Mouse (Mus musculus): ENCODE measurements around the gene Ccser2. TPM values are rescaled to one million over a fixed set of nuclear protein-coding genes. Genes with fewer than 3 reads are reported as not detected.
"Not testable (repeated sequence)": the region's sequence is repeated elsewhere in the genome, so short reads cannot be mapped to it uniquely, and the experiment has no call there.

The Ccser2 gene
- polyA plus RNA-seq (2015; fragmentation: Nextera tagmentation; extraction: Ambion mirVana), result 40.1 and 43.8 TPM in 2 replicates

DNA sequence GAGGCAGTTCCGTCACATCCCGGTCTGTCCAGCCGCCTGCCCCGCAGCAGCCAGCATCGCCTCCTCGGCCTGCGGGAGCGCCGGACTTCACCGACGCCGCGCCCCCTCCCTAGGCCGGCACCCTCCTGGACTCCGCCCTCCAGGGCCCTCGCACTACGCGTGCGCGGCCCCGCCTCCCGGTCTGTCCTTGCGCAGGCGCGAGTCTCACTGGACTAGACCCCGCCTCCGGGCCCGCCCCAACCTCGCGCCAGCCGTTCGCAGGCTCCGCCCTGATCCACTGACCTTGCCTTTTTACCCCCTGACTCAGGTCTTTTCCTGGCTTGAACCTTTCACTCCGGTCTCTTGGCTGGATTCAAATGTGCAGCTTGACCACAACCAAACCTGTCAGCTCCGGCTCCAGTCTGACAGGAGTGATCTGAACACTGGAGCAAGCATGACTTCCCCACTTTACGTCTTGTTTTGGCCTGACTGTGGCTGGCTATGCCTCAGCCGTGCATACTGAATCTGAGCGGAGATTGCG lies at the start of gene Ccser2:
Gene Ccser2, minus strand, starts transcription at position 150 of the 520 bp plus-strand sequence.
- H3K4me3 ChIP-seq, result peak within 1 kb of the TSS; percentile 97
- peak within 1 kb of the TSS; percentile 71 for H3K9ac ChIP-seq
- H3K9me3 ChIP-seq, result no peaks in the 10 kb centered on the region
- H3K4me2 ChIP-seq, result peak within 1 kb of the TSS; percentile 57
- 2% methylated on average over 39 of the region's 39 CpGs for WGBS
- H3K36me3 ChIP-seq, result no peaks in the 10 kb centered on the region
- no peaks in the 10 kb centered on the region for H3K27me3 ChIP-seq
- peak; percentile 100 for ATAC-seq (ENCODE audit: insufficient number of reproducible peaks, low FRiP score, low TSS enrichment, low read depth)
- peak within 1 kb of the TSS; percentile 88 for H3K27ac ChIP-seq
- H3K4me1 ChIP-seq, result peaks cover 9% of the 10 kb centered on the region; the same call in 1 of the 2 replicates

DNA sequence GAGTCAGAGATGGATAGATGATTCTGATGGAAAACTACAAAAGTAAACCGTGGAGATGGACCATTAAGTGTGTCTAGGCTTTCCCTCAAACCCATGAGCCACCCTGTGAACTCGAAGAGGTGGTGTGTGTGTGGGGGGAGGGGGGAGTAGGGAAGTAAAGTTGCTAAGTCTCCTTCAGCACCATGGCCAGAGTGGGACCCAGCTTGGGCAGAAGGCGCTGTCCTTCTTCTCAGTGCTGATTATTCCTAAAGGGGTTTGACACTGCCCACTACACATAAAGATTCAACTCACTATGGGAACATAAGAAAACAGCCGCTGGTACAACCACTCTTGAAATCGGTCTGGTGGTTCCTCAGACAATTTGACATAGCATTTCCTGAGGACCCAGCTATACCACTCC lies 47.3 kb upstream of the Ccser2 start:
- H3K9ac ChIP-seq, result no peak overlapping the region
- no peaks in the 10 kb centered on the region for H3K9me3 ChIP-seq
- H3K27me3 ChIP-seq, result no peaks in the 10 kb centered on the region
- WGBS, result 35% methylated on average over 5 of the region's 5 CpGs
- no peak overlapping the region for H3K27ac ChIP-seq
- H3K4me3 ChIP-seq, result no peak overlapping the region
- no peaks in the 10 kb centered on the region for H3K4me1 ChIP-seq
- H3K36me3 ChIP-seq, result no peaks in the 10 kb centered on the region
- H3K4me2 ChIP-seq, result no peak overlapping the region
- no peak for ATAC-seq (ENCODE audit: insufficient number of reproducible peaks, low FRiP score, low TSS enrichment, low read depth)

GRCm38 (mm10) chr14:37013644-37014043 lies 45.1 kb upstream of the Ccser2 start:
- WGBS, result 60% methylated on average over 3 of the region's 3 CpGs
- no peak for ATAC-seq (ENCODE audit: insufficient number of reproducible peaks, low FRiP score, low TSS enrichment, low read depth)

GRCm38 (mm10) chr14:37009686-37010085 lies 41.1 kb upstream of the Ccser2 start:
- no peaks in the 10 kb centered on the region for H3K4me1 ChIP-seq
- H3K27me3 ChIP-seq, result no peaks in the 10 kb centered on the region
- H3K9me3 ChIP-seq, result no peaks in the 10 kb centered on the region
- 80% methylated on average over 2 of the region's 2 CpGs for WGBS
- no peak overlapping the region for H3K4me3 ChIP-seq
- H3K27ac ChIP-seq, result no peak overlapping the region
- H3K4me2 ChIP-seq, result no peak overlapping the region
- no peak for ATAC-seq (ENCODE audit: insufficient number of reproducible peaks, low FRiP score, low TSS enrichment, low read depth)
- no peak overlapping the region for H3K9ac ChIP-seq
- no peaks in the 10 kb centered on the region for H3K36me3 ChIP-seq

More at GRCm38 (mm10) chr14:37013644-37014043, 45.1 kb upstream of the Ccser2 start:
- Histone ChIP-seq H3K4me2 (no peak overlapping the region), H3K4me1 (no peaks in the 10 kb centered on the region), H3K36me3 (no peaks in the 10 kb centered on the region), H3K27me3 (no peaks in the 10 kb centered on the region), H3K9ac (no peak overlapping the region), H3K4me3 (no peak overlapping the region), H3K9me3 (no peaks in the 10 kb centered on the region), H3K27ac (no peak overlapping the region)

DNA sequence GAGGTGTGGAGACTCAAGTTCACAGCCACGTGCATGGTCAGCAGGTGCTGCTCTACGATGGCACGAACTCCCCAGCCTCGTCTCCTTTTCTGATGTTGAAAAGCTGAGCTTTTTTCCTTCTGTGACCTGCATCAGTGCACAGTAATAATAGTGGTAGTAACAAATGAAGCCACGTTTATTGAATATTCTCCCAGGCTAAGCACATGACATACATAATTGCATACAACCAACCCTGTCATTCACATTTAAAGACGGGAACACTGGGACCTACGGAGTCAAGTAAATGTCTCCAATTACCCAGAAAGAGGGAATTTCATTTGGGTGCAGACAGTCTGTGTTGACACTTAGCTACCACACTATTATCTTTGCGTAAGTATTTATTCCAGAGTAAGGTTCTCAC lies 37.9 kb upstream of the Ccser2 start:
- no peaks in the 10 kb centered on the region for H3K36me3 ChIP-seq
- H3K9me3 ChIP-seq, result no peaks in the 10 kb centered on the region
- no peaks in the 10 kb centered on the region for H3K27me3 ChIP-seq
- no peak overlapping the region for H3K9ac ChIP-seq
- H3K4me3 ChIP-seq, result no peak overlapping the region
- no peak for ATAC-seq (ENCODE audit: insufficient number of reproducible peaks, low FRiP score, low TSS enrichment, low read depth)
- H3K27ac ChIP-seq, result no peak overlapping the region
- H3K4me1 ChIP-seq, result no peaks in the 10 kb centered on the region
- no peak overlapping the region for H3K4me2 ChIP-seq
- WGBS, result 73% methylated on average over 8 of the region's 8 CpGs

GRCm38 (mm10) chr14:37005865-37006264 lies 37.3 kb upstream of the Ccser2 start:
- Histone ChIP-seq H3K27me3 (no peaks in the 10 kb centered on the region), H3K27ac (no peak overlapping the region), H3K9me3 (no peaks in the 10 kb centered on the region), H3K36me3 (no peaks in the 10 kb centered on the region), H3K4me1 (no peaks in the 10 kb centered on the region), H3K4me2 (no peak overlapping the region), H3K9ac (no peak overlapping the region), H3K4me3 (no peak overlapping the region)
- ATAC-seq (ENCODE audit: insufficient number of reproducible peaks, low FRiP score, low TSS enrichment, low read depth), result no peak
- WGBS, result 31% methylated on average over 3 of the region's 3 CpGs

DNA sequence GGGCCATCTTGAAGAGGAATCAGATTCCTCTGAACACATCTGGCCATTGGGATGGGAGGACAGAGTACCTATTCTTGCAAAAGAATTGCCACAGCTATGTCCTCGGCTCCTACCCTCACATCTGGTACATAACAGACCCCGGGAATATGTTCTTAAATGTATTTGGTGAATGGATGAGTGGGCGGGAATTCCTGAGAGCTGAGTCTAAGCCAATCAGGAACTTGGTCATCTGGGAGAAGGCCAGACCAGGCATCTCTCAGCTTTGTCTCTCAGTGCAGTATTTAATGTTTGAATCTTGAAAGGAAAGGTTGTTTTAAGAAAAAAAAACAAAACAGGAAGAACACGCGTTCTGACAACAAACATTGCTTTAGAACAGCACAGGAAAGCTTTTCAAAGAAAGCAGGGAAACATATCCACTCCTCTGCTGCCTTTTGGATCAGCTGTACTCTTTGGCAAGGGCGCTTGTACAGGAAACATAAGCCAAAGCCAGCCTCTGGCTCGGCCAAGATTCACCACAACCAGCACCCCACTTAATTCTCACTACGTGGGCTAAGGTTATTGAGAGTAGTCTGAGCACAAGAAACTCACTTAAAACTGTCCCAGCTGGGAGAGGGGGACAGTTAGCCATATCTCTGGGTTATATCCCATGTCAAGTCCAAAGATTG lies 35.0 kb upstream of the Ccser2 start:
- Histone ChIP-seq H3K36me3 (no peaks in the 10 kb centered on the region), H3K27ac (no peak overlapping the region), H3K9me3 (no peaks in the 10 kb centered on the region), H3K9ac (no peak overlapping the region), H3K27me3 (no peaks in the 10 kb centered on the region), H3K4me1 (no peaks in the 10 kb centered on the region), H3K4me2 (no peak overlapping the region), H3K4me3 (no peak overlapping the region)
- ATAC-seq (ENCODE audit: insufficient number of reproducible peaks, low FRiP score, low TSS enrichment, low read depth), result no peak
- 74% methylated on average over 8 of the region's 8 CpGs for WGBS

DNA sequence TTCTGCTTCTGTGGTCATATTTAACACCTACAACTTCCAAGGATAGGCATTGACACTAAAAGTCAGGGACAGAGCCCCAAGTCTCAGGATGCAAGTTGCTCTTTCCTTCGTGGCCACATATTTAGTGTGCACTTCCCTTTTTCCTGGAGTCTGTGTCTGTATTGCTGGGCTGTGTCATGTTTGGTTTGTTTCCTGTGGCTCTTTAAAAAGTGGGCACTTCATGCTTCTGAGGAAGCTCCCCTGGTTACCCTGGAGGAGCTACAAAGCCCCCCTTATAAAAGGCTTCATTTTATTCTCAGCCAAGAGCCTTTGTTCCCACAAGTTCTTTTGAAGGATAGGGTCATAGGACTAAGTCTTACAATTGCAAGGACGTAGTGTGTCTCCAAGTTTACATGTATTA lies 34.3 kb upstream of the Ccser2 start:
- no peaks in the 10 kb centered on the region for H3K36me3 ChIP-seq
- no peaks in the 10 kb centered on the region for H3K27me3 ChIP-seq
- no peak overlapping the region for H3K27ac ChIP-seq
- WGBS, result 72% methylated on average over 2 of the region's 2 CpGs
- H3K4me1 ChIP-seq, result no peaks in the 10 kb centered on the region
- no peak overlapping the region for H3K4me3 ChIP-seq
- no peak overlapping the region for H3K9ac ChIP-seq
- H3K9me3 ChIP-seq, result no peaks in the 10 kb centered on the region
- H3K4me2 ChIP-seq, result no peak overlapping the region
- no peak for ATAC-seq (ENCODE audit: insufficient number of reproducible peaks, low FRiP score, low TSS enrichment, low read depth)

- H3K4me2 ChIP-seq; H3K36me3 ChIP-seq; H3K27me3 ChIP-seq; H3K9me3 ChIP-seq; ATAC-seq (ENCODE audit: insufficient number of reproducible peaks, low FRiP score, low TSS enrichment, low read depth); H3K4me1 ChIP-seq; H3K27ac ChIP-seq; H3K4me3 ChIP-seq; H3K9ac ChIP-seq: not testable (repeated sequence)
- 70% methylated on average over 6 of the region's 6 CpGs for WGBS
Measured at GRCm38 (mm10) chr14:37000780-37001179, 32.2 kb upstream of the Ccser2 start.

DNA sequence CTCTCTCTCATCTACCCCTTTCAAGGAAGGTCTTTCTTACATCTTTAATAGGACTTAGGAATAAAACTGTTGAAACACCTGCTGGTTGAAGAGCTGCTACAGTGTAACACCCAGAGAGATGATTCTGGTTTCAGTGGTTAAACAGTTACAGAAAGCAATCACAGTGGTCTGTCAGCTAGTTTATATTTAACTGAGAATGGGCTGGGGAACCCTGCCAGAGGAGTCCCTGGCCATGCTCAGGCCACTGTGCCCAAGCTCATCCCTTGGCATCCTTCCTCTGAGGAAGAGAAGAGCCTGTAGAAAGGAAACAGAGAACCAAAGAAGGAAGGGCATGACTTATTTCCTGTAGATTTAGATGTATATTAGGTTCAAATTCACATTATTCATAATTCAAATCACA lies 21.2 kb upstream of the Ccser2 start:
- Histone ChIP-seq H3K4me2 (no peak overlapping the region), H3K4me1 (no peaks in the 10 kb centered on the region), H3K4me3 (no peak overlapping the region), H3K27me3 (no peaks in the 10 kb centered on the region), H3K36me3 (no peaks in the 10 kb centered on the region), H3K9me3 (no peaks in the 10 kb centered on the region), H3K27ac (no peak overlapping the region), H3K9ac (no peak overlapping the region)
- ATAC-seq (ENCODE audit: insufficient number of reproducible peaks, low FRiP score, low TSS enrichment, low read depth), result no peak

GRCm38 (mm10) chr14:36985693-36986092 lies 17.1 kb upstream of the Ccser2 start:
- H3K4me2 ChIP-seq, result no peak overlapping the region
- no peaks in the 10 kb centered on the region for H3K4me1 ChIP-seq
- WGBS, result 79% methylated on average over 3 of the region's 3 CpGs
- H3K27ac ChIP-seq, result no peak overlapping the region
- H3K4me3 ChIP-seq, result no peak overlapping the region
- no peak for ATAC-seq (ENCODE audit: insufficient number of reproducible peaks, low FRiP score, low TSS enrichment, low read depth)
- H3K27me3 ChIP-seq, result no peaks in the 10 kb centered on the region
- no peaks in the 10 kb centered on the region for H3K36me3 ChIP-seq
- H3K9ac ChIP-seq, result no peak overlapping the region
- no peaks in the 10 kb centered on the region for H3K9me3 ChIP-seq

DNA sequence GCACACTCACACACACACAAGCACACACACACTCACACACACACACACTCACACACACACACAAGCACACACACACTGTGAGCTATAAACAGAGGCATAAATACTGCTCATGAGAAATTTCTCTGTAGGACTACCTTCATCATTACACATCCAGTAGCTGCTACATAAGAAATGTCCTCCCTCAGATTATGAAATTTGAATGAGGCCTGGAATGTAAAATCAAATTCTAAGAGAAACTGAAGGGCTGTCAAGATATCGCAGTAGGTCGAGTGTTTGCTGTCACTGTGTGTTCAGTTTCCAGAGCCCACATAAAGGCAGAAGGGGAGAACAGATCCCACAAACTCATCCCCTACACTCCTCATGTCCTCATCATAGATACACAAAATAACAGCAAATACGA lies 6.4 kb upstream of the Ccser2 start:
- Histone ChIP-seq H3K4me1 (no peaks in the 10 kb centered on the region), H3K36me3 (no peaks in the 10 kb centered on the region), H3K9ac (no peak overlapping the region), H3K4me2 (no peak overlapping the region), H3K27me3 (no peaks in the 10 kb centered on the region), H3K4me3 (no peak overlapping the region), H3K9me3 (no peaks in the 10 kb centered on the region), H3K27ac (no peak overlapping the region)
- 85% methylated on average over 3 of the region's 3 CpGs for WGBS
- no peak for ATAC-seq (ENCODE audit: insufficient number of reproducible peaks, low FRiP score, low TSS enrichment, low read depth)

- Histone ChIP-seq H3K4me2 (no peak overlapping the region), H3K27ac (no peak overlapping the region), H3K27me3 (no peaks in the 10 kb centered on the region), H3K4me3 (no peak overlapping the region), H3K36me3 (no peaks in the 10 kb centered on the region), H3K4me1 (peaks cover 9% of the 10 kb centered on the region; the same call in 1 of the 2 replicates), H3K9me3 (no peaks in the 10 kb centered on the region), H3K9ac (no peak overlapping the region)
- WGBS, result 80% methylated on average over 4 of the region's 4 CpGs
- ATAC-seq (ENCODE audit: insufficient number of reproducible peaks, low FRiP score, low TSS enrichment, low read depth), result no peak
Measured at GRCm38 (mm10) chr14:36971211-36971610, 2.6 kb upstream of the Ccser2 start.
